Mouse (Mus musculus): Measurements from ENCODE around the gene Phex.

- TF ChIP-seq CTCF (IDR thresholded peaks at IDR 0.05; ENCODE audit: extremely low read depth, insufficient read depth, low read length) (no peak), POLR2A (IDR thresholded peaks at IDR 0.05; ENCODE audit: extremely low read depth, insufficient read depth, low read length) (no peak)
Observed at GRCm38 (mm10) chrX:157329821-157330220, 85.3 kb downstream of the Phex start.

Data from cortical plate, adult 2 months (tissue).